Mouse (Mus musculus): ENCODE results near the gene Cdk6.
"Not testable (repeated sequence)": the region's sequence is repeated elsewhere in the genome, so short reads cannot be mapped to it uniquely, and the experiment has no call there.

Gene Cdk6

GRCm38 (mm10) chr5:3438453-3439003 lies 97.2 kb downstream of the Cdk6 start:
- DNase-seq = not testable (repeated sequence)

- not testable (repeated sequence) for DNase-seq
These were observed 98.1 kb downstream of the Cdk6 start for GRCm38 (mm10) chr5:3439386-3439785.

- not testable (repeated sequence) for DNase-seq
These were observed 101.2 kb downstream of the Cdk6 start for GRCm38 (mm10) chr5:3442524-3442923.

- not testable (repeated sequence) for DNase-seq
These were observed 109.9 kb downstream of the Cdk6 start for GRCm38 (mm10) chr5:3451233-3451632.

- DNase-seq = peak; percentile 27
These were observed 112.7 kb downstream of the Cdk6 start for GRCm38 (mm10) chr5:3453946-3454345.

GRCm38 (mm10) chr5:3460907-3461306 lies 119.6 kb downstream of the Cdk6 start:
- no peak for DNase-seq

GRCm38 (mm10) chr5:3461401-3461800 lies 120.1 kb downstream of the Cdk6 start:
- no peak for DNase-seq

GRCm38 (mm10) chr5:3462897-3463757 lies 121.8 kb downstream of the Cdk6 start:
- DNase-seq = peak; percentile 50

- no peak for DNase-seq
These were observed 122.5 kb downstream of the Cdk6 start for GRCm38 (mm10) chr5:3463758-3464157.

- DNase-seq = no peak
These were observed 125.0 kb downstream of the Cdk6 start for GRCm38 (mm10) chr5:3466069-3466877.

- no peak for DNase-seq
These were observed 129.6 kb downstream of the Cdk6 start for GRCm38 (mm10) chr5:3470866-3471265.

GRCm38 (mm10) chr5:3472311-3473156 lies 131.2 kb downstream of the Cdk6 start:
- DNase-seq = no peak

GRCm38 (mm10) chr5:3477711-3478110 lies 136.4 kb downstream of the Cdk6 start:
- DNase-seq = no peak

- DNase-seq = no peak
These were observed 136.9 kb downstream of the Cdk6 start for GRCm38 (mm10) chr5:3478216-3478615.

- DNase-seq = no peak
These were observed 137.9 kb downstream of the Cdk6 start for GRCm38 (mm10) chr5:3479016-3479795.

GRCm38 (mm10) chr5:3480637-3481395 lies 139.5 kb downstream of the Cdk6 start:
- no peak for DNase-seq

GRCm38 (mm10) chr5:3482474-3482873 lies 141.2 kb downstream of the Cdk6 start:
- DNase-seq = no peak

GRCm38 (mm10) chr5:3483054-3483722 lies 141.9 kb downstream of the Cdk6 start:
- DNase-seq = no peak

GRCm38 (mm10) chr5:3486579-3487282 lies 145.4 kb downstream of the Cdk6 start:
- DNase-seq = peak; percentile 31

Data from kidney, postnatal 10 days (tissue).